Mouse (Mus musculus): ENCODE measurements around the gene Gm3573. TPM values are rescaled to one million over a fixed set of nuclear protein-coding genes. Genes with fewer than 3 reads are reported as not detected.
"Not testable (repeated sequence)": the region's sequence is repeated elsewhere in the genome, so short reads cannot be mapped to it uniquely, and the experiment has no call there.

The Gm3573 gene
- total RNA-seq (2021) = not detected in 2 replicates
- long read RNA-seq = 0 reads

- not testable (repeated sequence) for DNase-seq
Measured at GRCm38 (mm10) chr14:42190691-42191090, at the start of gene Gm3573. Gene Gm3573, minus strand, starts transcription at chr14:42190791.

GRCm38 (mm10) chr14:42216766-42217537 lies 26.4 kb upstream of the Gm3573 start:
- DNase-seq = not testable (repeated sequence)

- not testable (repeated sequence) for DNase-seq
Measured at GRCm38 (mm10) chr14:42183936-42184335, 6.7 kb downstream of the Gm3573 start.

- DNase-seq = not testable (repeated sequence)
Measured at GRCm38 (mm10) chr14:42162522-42162921, 28.1 kb downstream of the Gm3573 start, which contains the start of gene Gm17027. Gene Gm17027, minus strand, starts transcription at chr14:42162622.

Other genes with a start within 250 kb of the Gm3573 start
- not detected in 2 replicates for gene 1700024B05Rik, start 246.8 kb downstream of the Gm3573 start, total RNA-seq (2021)
- gene Gm6401, start 222.9 kb downstream of the Gm3573 start, total RNA-seq (2021) = not detected in 2 replicates
- not detected in 2 replicates for gene Gm3543, start 207.5 kb downstream of the Gm3573 start, total RNA-seq (2021)
- gene Gm7951, start 73.4 kb downstream of the Gm3573 start, total RNA-seq (2021) = not detected in 2 replicates
- gene Gm17027, start 28.2 kb downstream of the Gm3573 start, total RNA-seq (2021) = not detected in 2 replicates
- gene Gm17026, start 69.3 kb upstream of the Gm3573 start, total RNA-seq (2021) = not detected in 2 replicates
- gene Gm9611, start 106.6 kb upstream of the Gm3573 start, total RNA-seq (2021) = not detected in 2 replicates
- gene Gm7995, start 119.4 kb upstream of the Gm3573 start, total RNA-seq (2021) = not detected in 2 replicates
- gene Gm8005, start 248.9 kb upstream of the Gm3573 start, total RNA-seq (2021) = not detected in 2 replicates